Mouse (Mus musculus): ENCODE data around the gene Slc26a1.

DNA sequence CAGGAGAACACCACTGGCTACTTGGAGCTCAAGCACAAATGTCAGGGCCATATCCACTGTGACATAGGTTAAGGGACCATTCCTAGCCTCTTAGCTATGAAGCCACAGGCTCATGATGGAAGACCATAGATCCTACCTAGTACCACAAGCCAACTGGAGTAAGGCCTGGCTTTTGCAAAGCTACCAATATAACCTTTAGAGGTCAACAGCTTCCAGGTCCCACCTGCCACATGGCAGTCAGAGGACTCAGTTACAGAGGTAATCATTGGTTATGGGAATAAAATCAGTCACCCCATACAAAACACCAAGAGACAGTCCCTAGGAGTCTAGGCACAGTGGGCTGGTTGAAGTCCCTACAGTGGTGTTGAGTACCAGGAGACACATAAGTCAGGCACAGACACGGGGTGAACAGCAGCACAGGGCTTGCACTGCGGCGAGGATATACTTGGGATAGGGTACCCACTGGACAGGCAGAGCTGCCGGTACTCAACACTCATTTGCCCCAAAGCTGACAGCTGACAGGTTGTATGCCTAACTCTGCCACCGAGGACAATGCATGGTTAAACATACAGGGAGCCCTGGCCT, 24.1 kb downstream of the Slc26a1 start:
- no peak for TF ChIP-seq CTCF (IDR thresholded peaks at IDR 0.05; ENCODE audit: control insufficient read depth, insufficient read depth, insufficient replicate concordance, low read depth, low read length)
- TF ChIP-seq POLR2A (IDR thresholded peaks at IDR 0.05; ENCODE audit: control insufficient read depth, low read depth, low read length), result no peak

Measured in testis, adult 2 months (tissue).